Mouse (Mus musculus): ENCODE measurements at regions not wholly inside any gene's neighbourhood (a gene's known extent, or its start where the extent isn't known, plus 50 kb on each side); places are given as distances from the start of the nearest gene placed in this dataset.

- no peaks in the 10 kb centered on the region for H3K36me3 ChIP-seq (ENCODE audit: insufficient read depth, low read length)
- H3K9me3 ChIP-seq (ENCODE audit: low read length), result peaks cover 34% of the 10 kb centered on the region
- TF ChIP-seq POU5F1 (IDR thresholded peaks at IDR 0.05; ENCODE audit: borderline replicate concordance, low read length), result no peak
- TF ChIP-seq NANOG (IDR thresholded peaks at IDR 0.05; ENCODE audit: borderline replicate concordance, low read length), result no peak
- TF ChIP-seq CTCF (conservative IDR thresholded peaks at IDR 0.05; ENCODE audit: low read length), result no peak
- H3K4me1 ChIP-seq (replicated peaks; ENCODE audit: low read depth, low read length), result peaks cover 20% of the 10 kb centered on the region
- H3K27me3 ChIP-seq (ENCODE audit: insufficient read depth, low read length), result no peaks in the 10 kb centered on the region
- no peak overlapping the region for H3K4me3 ChIP-seq (replicated peaks; ENCODE audit: low read length)
Observed at GRCm38 (mm10) chr1:51686759-51687158, 208.5 kb upstream of the Nabp1 start.

DNA sequence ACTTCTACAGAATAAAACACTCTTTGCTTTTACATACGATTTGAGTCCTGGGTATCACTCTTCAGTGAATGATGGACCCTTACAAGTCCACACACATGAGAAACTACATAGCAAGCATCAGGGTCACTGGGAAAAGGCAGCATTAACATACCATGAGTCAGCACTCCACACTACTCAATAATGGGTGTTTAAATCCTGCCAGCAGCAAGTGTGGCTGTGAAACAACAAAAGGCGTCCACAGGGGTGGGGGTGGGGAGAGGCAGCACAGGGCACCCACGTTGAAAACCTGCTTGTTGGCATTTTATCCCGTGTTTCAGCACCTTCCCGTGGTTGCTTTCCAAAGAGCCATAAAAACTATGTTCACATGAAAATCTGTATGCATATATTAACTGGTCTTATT is 204.0 kb upstream of the Nabp1 start:
- Histone ChIP-seq H3K9me3 (ENCODE audit: low read length) (peaks cover 39% of the 10 kb centered on the region), H3K27me3 (ENCODE audit: insufficient read depth, low read length) (no peaks in the 10 kb centered on the region), H3K36me3 (ENCODE audit: insufficient read depth, low read length) (no peaks in the 10 kb centered on the region), H3K4me3 (replicated peaks; ENCODE audit: low read length) (no peak overlapping the region), H3K4me1 (replicated peaks; ENCODE audit: low read depth, low read length) (peaks cover 5% of the 10 kb centered on the region; the same call in 1 of the 2 replicates)
- TF ChIP-seq NANOG (IDR thresholded peaks at IDR 0.05; ENCODE audit: borderline replicate concordance, low read length) (no peak), CTCF (conservative IDR thresholded peaks at IDR 0.05; ENCODE audit: low read length) (no peak), POU5F1 (IDR thresholded peaks at IDR 0.05; ENCODE audit: borderline replicate concordance, low read length) (no peak)

GRCm38 (mm10) chr1:51681872-51682271 is 203.6 kb upstream of the Nabp1 start:
- H3K27me3 ChIP-seq (ENCODE audit: insufficient read depth, low read length), result no peaks in the 10 kb centered on the region
- TF ChIP-seq NANOG (IDR thresholded peaks at IDR 0.05; ENCODE audit: borderline replicate concordance, low read length) (no peak), CTCF (conservative IDR thresholded peaks at IDR 0.05; ENCODE audit: low read length) (no peak), POU5F1 (IDR thresholded peaks at IDR 0.05; ENCODE audit: borderline replicate concordance, low read length) (no peak)
- no peaks in the 10 kb centered on the region for H3K36me3 ChIP-seq (ENCODE audit: insufficient read depth, low read length)
- peaks cover 39% of the 10 kb centered on the region for H3K9me3 ChIP-seq (ENCODE audit: low read length)
- peaks cover 5% of the 10 kb centered on the region; the same call in 1 of the 2 replicates for H3K4me1 ChIP-seq (replicated peaks; ENCODE audit: low read depth, low read length)
- no peak overlapping the region for H3K4me3 ChIP-seq (replicated peaks; ENCODE audit: low read length)

GRCm38 (mm10) chr1:51680725-51681124 is 202.5 kb upstream of the Nabp1 start:
- Histone ChIP-seq H3K27me3 (ENCODE audit: insufficient read depth, low read length) (no peaks in the 10 kb centered on the region), H3K36me3 (ENCODE audit: insufficient read depth, low read length) (no peaks in the 10 kb centered on the region), H3K4me1 (replicated peaks; ENCODE audit: low read depth, low read length) (peaks cover 5% of the 10 kb centered on the region; the same call in 1 of the 2 replicates), H3K4me3 (replicated peaks; ENCODE audit: low read length) (no peak overlapping the region), H3K9me3 (ENCODE audit: low read length) (peaks cover 39% of the 10 kb centered on the region)
- TF ChIP-seq CTCF (conservative IDR thresholded peaks at IDR 0.05; ENCODE audit: low read length), result no peak

GRCm38 (mm10) chr1:51678290-51678928 is 200.2 kb upstream of the Nabp1 start:
- Histone ChIP-seq H3K27me3 (ENCODE audit: insufficient read depth, low read length) (no peaks in the 10 kb centered on the region), H3K36me3 (ENCODE audit: insufficient read depth, low read length) (no peaks in the 10 kb centered on the region), H3K4me3 (replicated peaks; ENCODE audit: low read length) (no peak overlapping the region), H3K4me1 (replicated peaks; ENCODE audit: low read depth, low read length) (peaks cover 5% of the 10 kb centered on the region; the same call in 1 of the 2 replicates), H3K9me3 (ENCODE audit: low read length) (peaks cover 25% of the 10 kb centered on the region)
- TF ChIP-seq POU5F1 (IDR thresholded peaks at IDR 0.05; ENCODE audit: borderline replicate concordance, low read length) (no peak), NANOG (IDR thresholded peaks at IDR 0.05; ENCODE audit: borderline replicate concordance, low read length) (no peak), CTCF (conservative IDR thresholded peaks at IDR 0.05; ENCODE audit: low read length) (no peak)

GRCm38 (mm10) chr1:51677802-51678201 is 199.6 kb upstream of the Nabp1 start:
- Histone ChIP-seq H3K4me1 (replicated peaks; ENCODE audit: low read depth, low read length) (peaks cover 5% of the 10 kb centered on the region; the same call in 1 of the 2 replicates), H3K4me3 (replicated peaks; ENCODE audit: low read length) (no peak overlapping the region), H3K36me3 (ENCODE audit: insufficient read depth, low read length) (no peaks in the 10 kb centered on the region), H3K27me3 (ENCODE audit: insufficient read depth, low read length) (peaks cover 2% of the 10 kb centered on the region; the same call in 1 of the 2 replicates), H3K9me3 (ENCODE audit: low read length) (peaks cover 20% of the 10 kb centered on the region)
- TF ChIP-seq POU5F1 (IDR thresholded peaks at IDR 0.05; ENCODE audit: borderline replicate concordance, low read length) (no peak), CTCF (conservative IDR thresholded peaks at IDR 0.05; ENCODE audit: low read length) (no peak), NANOG (IDR thresholded peaks at IDR 0.05; ENCODE audit: borderline replicate concordance, low read length) (no peak)

- TF ChIP-seq NANOG (IDR thresholded peaks at IDR 0.05; ENCODE audit: borderline replicate concordance, low read length) (no peak), POU5F1 (IDR thresholded peaks at IDR 0.05; ENCODE audit: borderline replicate concordance, low read length) (no peak), CTCF (conservative IDR thresholded peaks at IDR 0.05; ENCODE audit: low read length) (no peak)
- no peak overlapping the region for H3K4me3 ChIP-seq (replicated peaks; ENCODE audit: low read length)
- no peaks in the 10 kb centered on the region for H3K36me3 ChIP-seq (ENCODE audit: insufficient read depth, low read length)
- H3K4me1 ChIP-seq (replicated peaks; ENCODE audit: low read depth, low read length), result no peaks in the 10 kb centered on the region
- peaks cover 15% of the 10 kb centered on the region for H3K9me3 ChIP-seq (ENCODE audit: low read length)
- peaks cover 2% of the 10 kb centered on the region; the same call in 1 of the 2 replicates for H3K27me3 ChIP-seq (ENCODE audit: insufficient read depth, low read length)
Observed at GRCm38 (mm10) chr1:51671691-51672090, 193.5 kb upstream of the Nabp1 start.

DNA sequence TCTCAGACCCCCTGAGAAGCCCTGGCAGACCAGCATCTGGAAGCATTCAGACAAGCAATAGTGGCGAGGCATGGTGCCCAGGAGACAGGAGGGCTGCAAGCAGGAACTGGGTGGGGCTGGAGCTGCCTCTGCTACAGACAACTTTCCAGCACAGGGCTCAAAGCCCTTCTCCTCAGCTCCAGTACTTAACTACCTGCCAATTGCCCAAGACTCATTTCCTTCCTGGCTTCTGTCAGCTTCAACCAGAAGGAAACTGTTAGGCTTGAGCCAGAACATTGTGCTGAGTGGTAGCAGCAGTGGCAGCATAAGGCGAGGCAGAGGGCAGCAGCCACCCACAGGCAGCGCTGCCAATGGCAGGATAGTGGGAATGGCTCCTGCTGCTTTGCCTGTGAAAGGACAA is 193.1 kb upstream of the Nabp1 start:
- Histone ChIP-seq H3K36me3 (ENCODE audit: insufficient read depth, low read length) (no peaks in the 10 kb centered on the region), H3K4me3 (replicated peaks; ENCODE audit: low read length) (no peak overlapping the region), H3K4me1 (replicated peaks; ENCODE audit: low read depth, low read length) (no peaks in the 10 kb centered on the region), H3K27me3 (ENCODE audit: insufficient read depth, low read length) (peaks cover 2% of the 10 kb centered on the region; the same call in 1 of the 2 replicates), H3K9me3 (ENCODE audit: low read length) (peaks cover 15% of the 10 kb centered on the region)
- no peak for TF ChIP-seq POU5F1 (IDR thresholded peaks at IDR 0.05; ENCODE audit: borderline replicate concordance, low read length)
- no peak for TF ChIP-seq NANOG (IDR thresholded peaks at IDR 0.05; ENCODE audit: borderline replicate concordance, low read length)
- TF ChIP-seq CTCF (conservative IDR thresholded peaks at IDR 0.05; ENCODE audit: low read length), result no peak

GRCm38 (mm10) chr1:51670009-51670408 is 191.8 kb upstream of the Nabp1 start:
- TF ChIP-seq POU5F1 (IDR thresholded peaks at IDR 0.05; ENCODE audit: borderline replicate concordance, low read length) (no peak), CTCF (conservative IDR thresholded peaks at IDR 0.05; ENCODE audit: low read length) (no peak), NANOG (IDR thresholded peaks at IDR 0.05; ENCODE audit: borderline replicate concordance, low read length) (no peak)
- Histone ChIP-seq H3K36me3 (ENCODE audit: insufficient read depth, low read length) (no peaks in the 10 kb centered on the region), H3K27me3 (ENCODE audit: insufficient read depth, low read length) (peaks cover 2% of the 10 kb centered on the region; the same call in 1 of the 2 replicates)

More at GRCm38 (mm10) chr1:51670009-51670408, 191.8 kb upstream of the Nabp1 start:
- H3K4me3 ChIP-seq (replicated peaks; ENCODE audit: low read length), result no peak overlapping the region
- H3K9me3 ChIP-seq (ENCODE audit: low read length), result peaks cover 15% of the 10 kb centered on the region
- H3K4me1 ChIP-seq (replicated peaks; ENCODE audit: low read depth, low read length), result no peaks in the 10 kb centered on the region

Data from E14TG2a.4 (cell line).